Mouse (Mus musculus) MEL (cell line): ENCODE measurements around the gene Nptx1. TPM values are rescaled to one million over a fixed set of nuclear protein-coding genes. Genes with fewer than 3 reads are reported as not detected.

Experiments
- CTCF ChIP-seq, 3 experiments: IDR thresholded peaks in 2 of 3; conservative IDR thresholded peaks in 1 of 3; 2 replicates each; pipeline ENCODE4 v1.5.1; 2011 to 2012; ENCODE audit warnings: low read length in 3 of 3, low read depth in 2 of 3, mild to moderate bottlenecking in 2 of 3, improper control_type of control experiment in 1 of 3, inconsistent platforms in 1 of 3, mixed read lengths in 1 of 3, moderate library complexity in 1 of 3; ENCODE audit not compliant: control insufficient read depth in 1 of 3, insufficient read depth in 1 of 3, poor library complexity in 1 of 3, severe bottlenecking in 1 of 3
- ELF1 ChIP-seq: IDR thresholded peaks from 2 replicates; pipeline ENCODE4 v1.6.1; 2014; ENCODE audit warnings: low read depth, mild to moderate bottlenecking, inconsistent platforms, low read length, improper control_type of control experiment, moderate library complexity
- GATA1 ChIP-seq: IDR thresholded peaks from 2 replicates; pipeline ENCODE4 v1.6.1; 2011; ENCODE audit warnings: low read depth, low read length, improper control_type of control experiment
- KAT2A ChIP-seq: conservative IDR thresholded peaks from 2 replicates; pipeline ENCODE4 v1.6.1; 2012; ENCODE audit warnings: low read depth, low read length, improper control_type of control experiment, inconsistent platforms
- MAFK ChIP-seq: IDR thresholded peaks from 2 replicates; pipeline ENCODE4 v1.6.1; 2011; ENCODE audit warnings: low read depth, mild to moderate bottlenecking, low read length, improper control_type of control experiment, borderline replicate concordance
- MAX ChIP-seq: IDR thresholded peaks from 2 replicates; pipeline ENCODE4 v1.6.1; 2011; ENCODE audit warnings: low read length, improper control_type of control experiment
- MYC ChIP-seq: IDR thresholded peaks from 2 replicates; pipeline ENCODE4 v1.6.1; 2011; ENCODE audit warnings: low read depth, mild to moderate bottlenecking, low read length, improper control_type of control experiment, moderate library complexity
- POLR2AphosphoS5 ChIP-seq: IDR thresholded peaks from 2 replicates; pipeline ENCODE4 v1.6.1; 2012; ENCODE audit warnings: low read depth, borderline replicate concordance, mild to moderate bottlenecking, inconsistent platforms, low read length, moderate library complexity, mixed read lengths
- RAD21 ChIP-seq: IDR thresholded peaks from 2 replicates; pipeline ENCODE4 v1.6.1; 2011; ENCODE audit warnings: mild to moderate bottlenecking, low read depth, low read length, improper control_type of control experiment
- RCOR1 ChIP-seq: IDR thresholded peaks from 2 replicates; pipeline ENCODE4 v1.6.1; 2012; ENCODE audit warnings: low read depth, mild to moderate bottlenecking, inconsistent platforms, low read length, improper control_type of control experiment
- TAL1 ChIP-seq: IDR thresholded peaks from 2 replicates; pipeline ENCODE4 v1.6.1; 2012; ENCODE audit warnings: mild to moderate bottlenecking, inconsistent platforms, low read length, moderate library complexity, mixed read lengths
- TCF12 ChIP-seq: IDR thresholded peaks from 2 replicates; pipeline ENCODE4 v1.6.1; 2014; ENCODE audit warnings: low read depth, mild to moderate bottlenecking, inconsistent platforms, low read length, improper control_type of control experiment, moderate library complexity
- UBTF ChIP-seq: IDR thresholded peaks from 2 replicates; pipeline ENCODE4 v1.6.1; 2012; ENCODE audit warnings: low read depth, mild to moderate bottlenecking, inconsistent platforms, low read length, improper control_type of control experiment, moderate library complexity, borderline replicate concordance; ENCODE audit not compliant: insufficient read depth
- USF2 ChIP-seq, 2 experiments: IDR thresholded peaks; 2 replicates each; pipeline ENCODE4 v1.6.1; 2011 to 2012; ENCODE audit warnings: improper control_type of control experiment in 2 of 2, low read length in 2 of 2, borderline replicate concordance in 1 of 2, inconsistent platforms in 1 of 2, low read depth in 1 of 2, mild to moderate bottlenecking in 1 of 2; ENCODE audit not compliant: insufficient read depth in 1 of 2
- polyA plus RNA-seq, 2 experiments: library from polyadenylated mRNA; stranded (reverse) in 1 of 2; unstranded in 1 of 2; fragments of >175 nt in 1 of 2; fragments of >200 nt in 1 of 2; gene quantifications; 2 replicates each; pipeline versions ENCODE4 v1.2.1 to v1.2.4; 2012; ENCODE audit warnings: low replicate concordance in 2 of 2, low read depth in 1 of 2; ENCODE audit not compliant: insufficient read length in 2 of 2, insufficient read depth in 1 of 2, missing spikeins in 1 of 2
- total RNA-seq: library from RNA; depleted of rRNA; stranded (reverse); fragments of 300-350 nt; gene quantifications from 2 replicates; pipeline ENCODE4 v1.2.3, GENCODE M21; 2012; rRNA removed

Nptx1 gene
- total and polyA plus RNA-seq, 3 experiments: not detected

DNA sequence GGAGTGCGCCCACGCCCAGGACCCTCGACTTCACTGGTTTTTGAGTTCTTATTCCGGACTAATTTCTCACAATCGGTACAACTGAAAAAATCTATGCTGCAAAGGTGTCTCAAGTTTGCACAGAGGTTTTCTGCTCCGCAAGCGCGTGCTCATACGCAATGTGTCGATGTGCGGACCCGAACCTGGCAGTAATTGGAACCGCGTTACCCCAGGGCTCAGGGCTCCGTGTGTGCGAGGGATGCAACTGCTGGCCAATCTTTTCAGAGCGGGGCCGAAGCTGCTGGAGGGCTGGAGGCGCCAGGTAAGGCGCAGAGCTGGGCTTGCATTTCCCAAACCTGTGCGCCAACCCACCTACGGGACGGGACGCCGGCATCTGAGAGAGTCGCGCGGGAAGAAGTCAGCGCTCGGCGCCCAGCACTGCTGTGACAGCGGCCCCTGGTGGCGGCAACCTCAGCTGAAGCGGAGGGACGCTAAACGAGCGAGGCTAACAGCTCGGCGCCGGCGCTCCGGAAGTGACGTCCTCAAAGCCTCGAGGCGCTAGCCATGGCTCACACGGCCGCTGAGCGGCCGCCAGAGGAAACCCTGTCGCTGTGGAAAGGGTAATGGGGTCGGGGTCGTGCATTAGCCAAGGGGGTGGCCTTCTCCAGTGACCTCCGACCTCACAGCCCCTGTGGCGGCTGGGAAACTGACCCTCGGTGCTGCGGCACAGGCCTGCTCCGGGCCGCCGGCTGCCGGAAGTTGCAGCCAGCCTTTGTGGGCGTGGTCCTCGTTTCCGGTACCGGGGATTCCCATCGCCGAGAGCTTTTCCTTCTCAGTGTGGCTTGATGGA is 56.5 kb downstream of the Nptx1 start, which contains the start of gene Endov (continued):
- TF ChIP-seq MYC: peak; percentile 88
- TF ChIP-seq UBTF: no peak
- TF ChIP-seq RAD21: peak; percentile 52
- peak; percentile 69 to 92 (median 92) for TF ChIP-seq CTCF (IDR thresholded peaks at IDR 0.05 in 2 of 3, conservative IDR thresholded peaks at IDR 0.05 in 1 of 3; ENCODE audit: control insufficient read depth in 1 of 3, insufficient read depth in 1 of 3, low read depth in 2 of 3, low read length in 3 of 3, poor library complexity in 1 of 3, severe bottlenecking in 1 of 3)
- peak; percentile 64 for TF ChIP-seq ELF1
- no peak for TF ChIP-seq MAFK
- peak; percentile 92 for TF ChIP-seq MAX
- TF ChIP-seq USF2 (IDR thresholded peaks at IDR 0.05; ENCODE audit: borderline replicate concordance in 1 of 2, insufficient read depth in 1 of 2, low read depth in 1 of 2, low read length in 2 of 2): no peak
- TF ChIP-seq POLR2AphosphoS5: no peak
- TF ChIP-seq GATA1: no peak
- TF ChIP-seq TAL1: no peak
- peak; percentile 42; the same call in 1 of the 2 replicates for TF ChIP-seq RCOR1
- TF ChIP-seq KAT2A: peak; percentile 70; the same call in 1 of the 2 replicates
- TF ChIP-seq TCF12: peak; percentile 61

Other genes with a start within 250 kb of the Nptx1 start
- 509 and 608 TPM in 2 replicates for gene Eif4a3, start 247.7 kb downstream of the Nptx1 start, total RNA-seq
- 100 to 1,000 TPM; 427 to 521 TPM for gene Eif4a3, start 247.7 kb downstream of the Nptx1 start, polyA plus RNA-seq
- gene Card14, start 240.0 kb downstream of the Nptx1 start, total RNA-seq: not detected in 2 replicates
- gene Card14, start 240.0 kb downstream of the Nptx1 start, polyA plus RNA-seq: not detected
- gene Sgsh, start 192.2 kb downstream of the Nptx1 start, total RNA-seq: 0.12 TPM in 1 of 2 replicates, not detected in the other
- gene Sgsh, start 192.2 kb downstream of the Nptx1 start, polyA plus RNA-seq: under 1 TPM in 1 of 2 experiments, not detected in 1; 0.25 TPM
- not detected in 2 replicates for gene Slc26a11, start 192.2 kb downstream of the Nptx1 start, total RNA-seq
- under 1 TPM in 1 of 2 experiments, not detected in 1; 0.04 TPM for gene Slc26a11, start 192.2 kb downstream of the Nptx1 start, polyA plus RNA-seq
- 6.6 and 11.6 TPM in 2 replicates for gene Rnf213, start 154.7 kb downstream of the Nptx1 start, total RNA-seq
- gene Rnf213, start 154.7 kb downstream of the Nptx1 start, polyA plus RNA-seq: 10 to 100 TPM in 1 of 2 experiments, not detected in 1; 10.7 TPM
- 16.8 and 19.5 TPM in 2 replicates for gene Endov, start 56.4 kb downstream of the Nptx1 start, total RNA-seq
- 10 to 100 TPM in 1 of 2 experiments, not detected in 1; 16.8 TPM for gene Endov, start 56.4 kb downstream of the Nptx1 start, polyA plus RNA-seq
- 32.0 and 34.9 TPM in 2 replicates for gene Rptor, start 55.2 kb upstream of the Nptx1 start, total RNA-seq
- 10 to 100 TPM in 1 of 2 experiments, not detected in 1; 33.9 TPM for gene Rptor, start 55.2 kb upstream of the Nptx1 start, polyA plus RNA-seq